Mouse (Mus musculus): Measurements from ENCODE around the gene Mmp24. TPM values are rescaled to one million over a fixed set of nuclear protein-coding genes. Genes with fewer than 3 reads are reported as not detected.
"Not testable (repeated sequence)": the region's sequence is repeated elsewhere in the genome, so short reads cannot be mapped to it uniquely, and the experiment has no call there.

Gene Mmp24
- polyA plus RNA-seq (2016; fragmentation: Nextera tagmentation; extraction: Ambion mirVana) = 0.30 and 0.44 TPM in 2 replicates

GRCm38 (mm10) chr2:155774927-155775684 is at the start of gene Mmp24:
Mmp24 (plus strand) TSS chr2:155775342.
- H3K27me3 ChIP-seq (replicated peaks; ENCODE audit: low read depth, poor library complexity, severe bottlenecking) = peaks cover 63% of the 10 kb centered on the region
- peaks cover 9% of the 10 kb centered on the region for H3K4me1 ChIP-seq
- 0 out of 2 replicates have a peak within 1 kb of the TSS, but pooled peaks have one; percentile 24 for H3K27ac ChIP-seq (replicated peaks)
- no peaks in the 10 kb centered on the region for H3K36me3 ChIP-seq (replicated peaks)
- peak within 1 kb of the TSS; percentile 68 for H3K4me3 ChIP-seq
- no peak for DNase-seq (ENCODE audit: low spot score)
- no peaks in the 10 kb centered on the region for H3K9me3 ChIP-seq
- 11% methylated on average over 100 of the region's 100 CpGs for WGBS

GRCm38 (mm10) chr2:155726302-155726701 is 48.8 kb upstream of the Mmp24 start:
- peaks cover 16% of the 10 kb centered on the region for H3K36me3 ChIP-seq (replicated peaks)
- no peak overlapping the region for H3K27ac ChIP-seq (replicated peaks)
- H3K4me1 ChIP-seq = peaks cover 8% of the 10 kb centered on the region
- WGBS = 86% methylated on average over 7 of the region's 7 CpGs
- H3K4me3 ChIP-seq = no peak overlapping the region
- no peaks in the 10 kb centered on the region for H3K27me3 ChIP-seq (replicated peaks; ENCODE audit: low read depth, poor library complexity, severe bottlenecking)
- no peak for DNase-seq (ENCODE audit: low spot score)
- H3K9me3 ChIP-seq = no peaks in the 10 kb centered on the region

DNA sequence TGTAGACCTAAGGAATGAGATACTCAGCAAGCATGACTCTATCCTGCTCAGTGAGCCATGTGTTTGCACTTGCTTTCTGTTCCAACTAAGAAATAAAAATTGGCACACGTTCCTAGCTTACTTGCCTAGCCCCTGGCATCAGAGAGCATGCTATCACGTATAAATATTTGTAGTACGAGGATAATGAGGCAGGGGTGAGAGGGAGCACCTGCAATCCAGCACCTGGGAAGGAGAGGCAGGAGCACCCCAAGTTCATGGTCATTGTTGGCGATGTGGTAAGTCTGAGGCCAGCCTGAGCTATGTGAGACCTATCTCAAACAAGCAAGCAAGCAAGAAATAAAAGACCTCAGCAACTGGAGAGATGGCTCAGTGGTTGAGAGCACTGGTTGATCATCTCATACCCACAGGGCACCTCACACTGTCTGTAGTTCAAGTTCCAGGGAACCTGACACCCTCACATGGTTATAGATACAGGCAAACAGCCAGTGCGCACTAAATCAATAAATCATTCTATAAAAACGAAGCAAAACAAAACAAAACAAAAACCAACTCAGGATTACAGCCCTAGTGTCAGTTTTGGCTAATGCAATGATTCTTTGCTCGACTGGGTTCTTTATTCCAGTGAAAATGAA is 47.3 kb upstream of the Mmp24 start:
- Histone ChIP-seq H3K27ac (replicated peaks) (no peak overlapping the region), H3K27me3 (replicated peaks; ENCODE audit: low read depth, poor library complexity, severe bottlenecking) (no peaks in the 10 kb centered on the region), H3K9me3 (no peaks in the 10 kb centered on the region), H3K4me1 (peaks cover 8% of the 10 kb centered on the region), H3K4me3 (peak overlapping the region; percentile 82; the same call in 1 of the 2 replicates), H3K36me3 (replicated peaks) (peaks cover 2% of the 10 kb centered on the region)
- no peak for DNase-seq (ENCODE audit: low spot score)
- 81% methylated on average over 7 of the region's 7 CpGs for WGBS

DNA sequence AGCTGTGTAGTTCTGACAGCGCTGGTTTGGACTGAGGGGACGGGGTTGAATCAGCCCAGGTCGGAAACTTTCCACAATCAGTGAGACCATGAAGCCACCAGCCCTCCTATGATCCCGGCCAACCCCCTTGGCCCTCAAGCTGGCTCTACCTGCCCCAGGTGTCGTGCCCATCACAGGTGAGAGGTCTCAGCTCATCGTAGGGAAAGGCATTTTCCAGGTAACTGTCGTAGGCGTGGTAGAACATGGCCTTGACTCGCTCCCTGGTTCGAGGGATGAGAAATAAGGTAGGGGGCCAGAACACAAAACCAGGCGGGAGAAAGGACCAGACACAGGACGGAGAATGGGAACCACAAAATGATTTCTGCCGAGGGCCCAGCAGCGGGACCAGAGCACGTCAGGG is 46.4 kb upstream of the Mmp24 start:
- Histone ChIP-seq H3K27me3 (replicated peaks; ENCODE audit: low read depth, poor library complexity, severe bottlenecking) (no peaks in the 10 kb centered on the region), H3K27ac (replicated peaks) (peak overlapping the region; percentile 61), H3K9me3 (no peaks in the 10 kb centered on the region), H3K36me3 (replicated peaks) (no peaks in the 10 kb centered on the region), H3K4me3 (peak overlapping the region; percentile 82), H3K4me1 (peaks cover 8% of the 10 kb centered on the region)
- DNase-seq (ENCODE audit: low spot score) = no peak
- WGBS = 5% methylated on average over 15 of the region's 15 CpGs

DNA sequence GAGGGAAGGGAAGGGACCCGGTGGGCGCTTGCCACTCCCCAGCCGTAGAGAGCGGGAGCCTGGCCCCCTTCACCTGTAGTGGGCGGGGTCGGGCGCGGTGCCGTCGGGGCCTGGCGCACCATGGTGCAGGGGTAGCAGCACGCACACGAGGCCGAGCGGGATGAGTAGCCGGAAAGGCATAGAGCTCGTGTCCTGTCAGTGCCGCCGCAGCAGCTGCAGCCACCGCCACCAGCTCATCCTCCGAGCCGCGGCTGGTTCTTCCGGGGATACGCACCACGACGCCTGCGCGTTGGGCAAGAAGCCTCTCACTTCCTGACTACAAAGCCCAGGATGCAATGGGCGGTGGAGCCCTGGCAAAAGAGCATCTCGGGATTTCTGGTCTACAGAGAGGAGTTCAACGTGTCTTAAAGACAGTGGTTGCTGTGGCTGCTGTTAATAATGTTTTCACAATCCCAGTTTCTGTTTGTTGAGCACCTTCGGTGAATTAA is 45.9 kb upstream of the Mmp24 start, which contains the start of gene Edem2:
Edem2 (minus strand) TSS at position 318 of the 488 bp plus-strand sequence.
- Histone ChIP-seq H3K36me3 (replicated peaks) (no peaks in the 10 kb centered on the region), H3K4me1 (peaks cover 8% of the 10 kb centered on the region), H3K27me3 (replicated peaks; ENCODE audit: low read depth, poor library complexity, severe bottlenecking) (no peaks in the 10 kb centered on the region), H3K9me3 (no peaks in the 10 kb centered on the region), H3K27ac (replicated peaks) (peak within 1 kb of the TSS; percentile 61), H3K4me3 (peak within 1 kb of the TSS; percentile 82)
- under 1% methylated on average over 33 of the region's 33 CpGs for WGBS
- DNase-seq (ENCODE audit: low spot score) = peak; percentile 89

- WGBS = 80% methylated on average over 5 of the region's 5 CpGs
Measured at GRCm38 (mm10) chr2:155735080-155735479, 40.1 kb upstream of the Mmp24 start.

DNA sequence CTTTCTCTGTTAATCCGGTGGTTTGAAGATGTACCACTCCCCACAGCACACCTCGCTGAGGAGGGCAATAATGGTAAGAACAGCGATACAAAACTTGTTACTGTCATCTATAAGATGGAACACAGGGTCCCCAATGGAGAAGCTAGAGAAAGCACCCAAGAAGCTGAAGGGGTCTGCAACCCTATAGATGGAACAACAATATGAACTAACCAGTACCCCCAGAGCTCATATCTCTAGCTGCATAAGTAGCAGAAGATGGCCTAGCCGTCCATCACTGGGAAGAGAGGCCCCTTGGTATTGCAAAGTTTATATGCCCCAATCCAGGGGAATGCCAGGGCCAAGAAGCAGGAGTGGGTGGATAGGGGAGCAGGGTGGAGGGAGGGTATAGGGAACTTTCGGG is 39.4 kb upstream of the Mmp24 start, which contains the start of gene Gm17581:
Gm17581 (minus strand) TSS at position 101 of the 400 bp plus-strand sequence.
- WGBS = 85% methylated on average over 5 of the region's 5 CpGs
- H3K27ac ChIP-seq (replicated peaks); H3K36me3 ChIP-seq (replicated peaks): not testable (repeated sequence)

More at GRCm38 (mm10) chr2:155735080-155735479, 40.1 kb upstream of the Mmp24 start:
- no peak overlapping the region for H3K4me3 ChIP-seq
- H3K4me1 ChIP-seq = no peaks in the 10 kb centered on the region
- DNase-seq (ENCODE audit: low spot score) = no peak
- no peak overlapping the region for H3K27ac ChIP-seq (replicated peaks)
- no peaks in the 10 kb centered on the region for H3K36me3 ChIP-seq (replicated peaks)
- no peaks in the 10 kb centered on the region for H3K27me3 ChIP-seq (replicated peaks; ENCODE audit: low read depth, poor library complexity, severe bottlenecking)
- H3K9me3 ChIP-seq = no peaks in the 10 kb centered on the region

DNA sequence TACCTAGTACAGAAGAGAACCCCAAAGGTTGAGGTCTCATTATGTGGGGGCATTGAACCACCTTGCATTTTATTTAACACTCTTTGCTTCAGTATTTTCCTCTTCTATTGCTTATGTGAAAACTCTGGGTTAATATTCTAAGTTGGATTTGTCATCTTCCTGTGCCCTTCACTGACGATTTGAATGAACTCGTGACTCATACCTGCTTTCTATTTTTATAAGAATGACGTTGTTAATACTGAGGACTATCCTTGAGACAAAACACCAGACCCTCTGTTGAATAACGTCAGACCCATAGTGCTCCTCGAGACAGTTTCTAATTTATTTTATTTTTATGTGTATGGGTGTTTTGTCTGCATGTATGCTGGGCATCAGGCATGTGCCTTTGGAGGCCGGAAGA is 38.2 kb upstream of the Mmp24 start:
- 82% methylated on average over 6 of the region's 6 CpGs for WGBS

More for the DNA sequence above, 39.4 kb upstream of the Mmp24 start, which contains the start of gene Gm17581:
- H3K4me3 ChIP-seq; H3K9me3 ChIP-seq; H3K27me3 ChIP-seq (replicated peaks; ENCODE audit: low read depth, poor library complexity, severe bottlenecking); DNase-seq (ENCODE audit: low spot score); H3K4me1 ChIP-seq: not testable (repeated sequence)

GRCm38 (mm10) chr2:155737803-155738202 is 37.3 kb upstream of the Mmp24 start:
- H3K27ac ChIP-seq (replicated peaks) = no peak overlapping the region
- no peaks in the 10 kb centered on the region for H3K9me3 ChIP-seq
- H3K4me3 ChIP-seq = no peak overlapping the region
- no peaks in the 10 kb centered on the region for H3K36me3 ChIP-seq (replicated peaks)
- H3K27me3 ChIP-seq (replicated peaks; ENCODE audit: low read depth, poor library complexity, severe bottlenecking) = no peaks in the 10 kb centered on the region
- DNase-seq (ENCODE audit: low spot score) = no peak
- H3K4me1 ChIP-seq = no peaks in the 10 kb centered on the region
- 77% methylated on average over 9 of the region's 9 CpGs for WGBS

More for the DNA sequence above, 38.2 kb upstream of the Mmp24 start:
- no peak for DNase-seq (ENCODE audit: low spot score)
- Histone ChIP-seq H3K4me1 (no peaks in the 10 kb centered on the region), H3K4me3 (no peak overlapping the region), H3K9me3 (no peaks in the 10 kb centered on the region), H3K27ac (replicated peaks) (no peak overlapping the region), H3K36me3 (replicated peaks) (no peaks in the 10 kb centered on the region), H3K27me3 (replicated peaks; ENCODE audit: low read depth, poor library complexity, severe bottlenecking) (no peaks in the 10 kb centered on the region)

DNA sequence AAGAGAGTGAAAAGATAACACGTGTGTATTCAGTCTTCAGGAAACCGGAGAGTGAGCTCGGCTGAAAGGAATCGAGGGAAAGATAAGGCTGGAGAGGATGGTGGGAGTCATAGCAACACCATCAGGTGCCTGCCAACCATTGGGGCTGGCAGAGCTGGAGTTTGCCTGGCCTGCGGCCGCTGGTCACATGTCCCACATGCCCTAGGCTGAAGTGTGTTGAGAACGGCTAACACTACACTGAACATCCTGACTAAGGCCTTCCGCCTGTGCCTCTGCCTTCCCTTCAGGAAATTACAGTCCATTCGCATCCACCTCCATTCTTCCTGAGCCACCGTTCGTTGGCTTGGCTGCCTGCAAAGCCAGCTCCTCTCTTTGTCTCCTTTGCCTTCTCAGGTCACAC is 32.9 kb upstream of the Mmp24 start:
- H3K27ac ChIP-seq (replicated peaks) = no peak overlapping the region
- WGBS = 87% methylated on average over 11 of the region's 11 CpGs
- no peaks in the 10 kb centered on the region for H3K9me3 ChIP-seq
- DNase-seq (ENCODE audit: low spot score) = no peak
- no peak overlapping the region for H3K4me3 ChIP-seq
- H3K27me3 ChIP-seq (replicated peaks; ENCODE audit: low read depth, poor library complexity, severe bottlenecking) = no peaks in the 10 kb centered on the region
- H3K4me1 ChIP-seq = no peaks in the 10 kb centered on the region
- no peaks in the 10 kb centered on the region for H3K36me3 ChIP-seq (replicated peaks)

DNA sequence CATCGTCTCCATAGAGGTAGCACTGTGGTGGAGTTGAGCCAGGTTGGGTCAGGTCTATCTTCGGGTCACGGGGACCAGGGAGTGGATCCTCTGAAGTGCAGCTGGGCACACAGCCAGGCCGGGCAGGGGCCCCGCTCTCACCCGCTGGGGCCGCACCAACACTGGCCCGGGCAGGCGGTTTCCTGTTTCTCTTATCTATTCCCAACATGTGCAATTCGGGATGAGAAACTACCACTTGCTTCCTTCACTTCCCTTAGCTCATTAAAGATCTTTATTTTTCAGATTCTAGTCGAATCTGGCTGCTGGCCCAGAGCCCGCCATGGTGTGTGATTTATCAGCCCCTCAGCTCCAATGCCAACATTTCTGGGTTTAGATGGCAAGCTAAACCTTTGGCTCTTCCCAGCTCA is 32.2 kb upstream of the Mmp24 start:
- no peaks in the 10 kb centered on the region for H3K9me3 ChIP-seq
- H3K27ac ChIP-seq (replicated peaks) = no peak overlapping the region
- H3K36me3 ChIP-seq (replicated peaks) = no peaks in the 10 kb centered on the region
- DNase-seq (ENCODE audit: low spot score) = no peak
- no peaks in the 10 kb centered on the region for H3K4me1 ChIP-seq
- H3K27me3 ChIP-seq (replicated peaks; ENCODE audit: low read depth, poor library complexity, severe bottlenecking) = no peaks in the 10 kb centered on the region
- WGBS = 86% methylated on average over 12 of the region's 12 CpGs
- H3K4me3 ChIP-seq = no peak overlapping the region

GRCm38 (mm10) chr2:155743351-155743750 is 31.8 kb upstream of the Mmp24 start:
- WGBS = 86% methylated on average over 9 of the region's 9 CpGs
- Histone ChIP-seq H3K4me3 (no peak overlapping the region), H3K4me1 (no peaks in the 10 kb centered on the region), H3K27ac (replicated peaks) (no peak overlapping the region), H3K36me3 (replicated peaks) (no peaks in the 10 kb centered on the region), H3K9me3 (no peaks in the 10 kb centered on the region), H3K27me3 (replicated peaks; ENCODE audit: low read depth, poor library complexity, severe bottlenecking) (no peaks in the 10 kb centered on the region)
- DNase-seq (ENCODE audit: low spot score) = no peak
